Mouse (Mus musculus): ENCODE results near the gene Naip6. TPM values are rescaled to one million over a fixed set of nuclear protein-coding genes. Genes with fewer than 3 reads are reported as not detected.
"Not testable (repeated sequence)": the region's sequence is repeated elsewhere in the genome, so short reads cannot be mapped to it uniquely, and the experiment has no call there.

Naip6 gene
- polyA plus RNA-seq, 1 experiment from 2014 or later, result not detected

GRCm38 (mm10) chr13:100271474-100272132 is 45.9 kb downstream of the Naip6 start:
- H3K27ac ChIP-seq (ENCODE audit: low read depth, low read length); ATAC-seq (ENCODE audit: low FRiP score); H3K27me3 ChIP-seq (ENCODE audit: control insufficient read depth, insufficient read depth, low read length); H3K9me3 ChIP-seq (ENCODE audit: control insufficient read depth, low read length); H3K4me1 ChIP-seq (replicated peaks; ENCODE audit: control insufficient read depth, insufficient read depth, low read length); H3K36me3 ChIP-seq (ENCODE audit: control insufficient read depth, insufficient read depth, low read length); H3K4me3 ChIP-seq (ENCODE audit: low read depth, low read length); DNase-seq (ENCODE audit: low spot score); H3K4me2 ChIP-seq (replicated peaks; ENCODE audit: low read depth, low read length); H3K9ac ChIP-seq (ENCODE audit: low read depth, low read length): not testable (repeated sequence)
- no CpG with 5 or more reads among the region's 1 CpGs for WGBS

- H3K4me1 ChIP-seq (replicated peaks; ENCODE audit: control insufficient read depth, insufficient read depth, low read length); H3K4me3 ChIP-seq (ENCODE audit: low read depth, low read length); H3K27me3 ChIP-seq (ENCODE audit: control insufficient read depth, insufficient read depth, low read length); H3K27ac ChIP-seq (ENCODE audit: low read depth, low read length); H3K4me2 ChIP-seq (replicated peaks; ENCODE audit: low read depth, low read length); H3K9ac ChIP-seq (ENCODE audit: low read depth, low read length); ATAC-seq (ENCODE audit: low FRiP score); H3K36me3 ChIP-seq (ENCODE audit: control insufficient read depth, insufficient read depth, low read length); H3K9me3 ChIP-seq (ENCODE audit: control insufficient read depth, low read length); DNase-seq (ENCODE audit: low spot score): not testable (repeated sequence)
- 77% methylated on average over 2 of the region's 2 CpGs for WGBS
Observed at GRCm38 (mm10) chr13:100256996-100257395, 60.5 kb downstream of the Naip6 start.

GRCm38 (mm10) chr13:100255925-100256324 is 61.5 kb downstream of the Naip6 start:
- not testable (repeated sequence) for DNase-seq (ENCODE audit: low spot score); H3K9me3 ChIP-seq (ENCODE audit: control insufficient read depth, low read length); H3K27ac ChIP-seq (ENCODE audit: low read depth, low read length); H3K4me2 ChIP-seq (replicated peaks; ENCODE audit: low read depth, low read length); H3K36me3 ChIP-seq (ENCODE audit: control insufficient read depth, insufficient read depth, low read length); H3K27me3 ChIP-seq (ENCODE audit: control insufficient read depth, insufficient read depth, low read length); H3K4me3 ChIP-seq (ENCODE audit: low read depth, low read length); ATAC-seq (ENCODE audit: low FRiP score); H3K9ac ChIP-seq (ENCODE audit: low read depth, low read length); H3K4me1 ChIP-seq (replicated peaks; ENCODE audit: control insufficient read depth, insufficient read depth, low read length)
- WGBS, result 84% methylated on average over 5 of the region's 6 CpGs

GRCm38 (mm10) chr13:100251897-100252296 is 65.6 kb downstream of the Naip6 start:
- not testable (repeated sequence) for H3K9ac ChIP-seq (ENCODE audit: low read depth, low read length); H3K27me3 ChIP-seq (ENCODE audit: control insufficient read depth, insufficient read depth, low read length); H3K27ac ChIP-seq (ENCODE audit: low read depth, low read length); H3K36me3 ChIP-seq (ENCODE audit: control insufficient read depth, insufficient read depth, low read length); ATAC-seq (ENCODE audit: low FRiP score); DNase-seq (ENCODE audit: low spot score); H3K4me3 ChIP-seq (ENCODE audit: low read depth, low read length); H3K4me2 ChIP-seq (replicated peaks; ENCODE audit: low read depth, low read length); H3K9me3 ChIP-seq (ENCODE audit: control insufficient read depth, low read length); H3K4me1 ChIP-seq (replicated peaks; ENCODE audit: control insufficient read depth, insufficient read depth, low read length)
- 81% methylated on average over 2 of the region's 2 CpGs for WGBS

GRCm38 (mm10) chr13:100246896-100247519 is 70.5 kb downstream of the Naip6 start:
- not testable (repeated sequence) for H3K9me3 ChIP-seq (ENCODE audit: control insufficient read depth, low read length); H3K27me3 ChIP-seq (ENCODE audit: control insufficient read depth, insufficient read depth, low read length); H3K4me1 ChIP-seq (replicated peaks; ENCODE audit: control insufficient read depth, insufficient read depth, low read length); H3K36me3 ChIP-seq (ENCODE audit: control insufficient read depth, insufficient read depth, low read length); DNase-seq (ENCODE audit: low spot score); H3K9ac ChIP-seq (ENCODE audit: low read depth, low read length); H3K4me2 ChIP-seq (replicated peaks; ENCODE audit: low read depth, low read length); H3K4me3 ChIP-seq (ENCODE audit: low read depth, low read length); ATAC-seq (ENCODE audit: low FRiP score); H3K27ac ChIP-seq (ENCODE audit: low read depth, low read length)
- 75% methylated on average over 5 of the region's 5 CpGs for WGBS

- WGBS, result 85% methylated on average over 4 of the region's 4 CpGs
Observed at GRCm38 (mm10) chr13:100246223-100246622, 71.3 kb downstream of the Naip6 start, which contains the start of gene Naip5. TSS of gene Naip5 (minus strand) at chr13:100246323.

GRCm38 (mm10) chr13:100243702-100244101 is 73.8 kb downstream of the Naip6 start:
- no peaks in the 10 kb centered on the region for H3K4me1 ChIP-seq (replicated peaks; ENCODE audit: control insufficient read depth, insufficient read depth, low read length)
- no peaks in the 10 kb centered on the region for H3K36me3 ChIP-seq (ENCODE audit: control insufficient read depth, insufficient read depth, low read length)
- DNase-seq (ENCODE audit: low spot score) (no peak), ATAC-seq (ENCODE audit: low FRiP score) (peak; percentile 47; the same call in 1 of the 2 replicates)
- no peak overlapping the region for H3K4me3 ChIP-seq (ENCODE audit: low read depth, low read length)
- no peak overlapping the region for H3K4me2 ChIP-seq (replicated peaks; ENCODE audit: low read depth, low read length)
- no peaks in the 10 kb centered on the region for H3K9me3 ChIP-seq (ENCODE audit: control insufficient read depth, low read length)
- no peaks in the 10 kb centered on the region for H3K27me3 ChIP-seq (ENCODE audit: control insufficient read depth, insufficient read depth, low read length)
- no peak overlapping the region for H3K9ac ChIP-seq (ENCODE audit: low read depth, low read length)
- H3K27ac ChIP-seq (ENCODE audit: low read depth, low read length), result no peak overlapping the region

More at GRCm38 (mm10) chr13:100246223-100246622, 71.3 kb downstream of the Naip6 start, which contains the start of gene Naip5:
- not testable (repeated sequence) for H3K4me2 ChIP-seq (replicated peaks; ENCODE audit: low read depth, low read length); H3K27ac ChIP-seq (ENCODE audit: low read depth, low read length); DNase-seq (ENCODE audit: low spot score); H3K9ac ChIP-seq (ENCODE audit: low read depth, low read length); ATAC-seq (ENCODE audit: low FRiP score); H3K4me3 ChIP-seq (ENCODE audit: low read depth, low read length); H3K36me3 ChIP-seq (ENCODE audit: control insufficient read depth, insufficient read depth, low read length); H3K4me1 ChIP-seq (replicated peaks; ENCODE audit: control insufficient read depth, insufficient read depth, low read length); H3K9me3 ChIP-seq (ENCODE audit: control insufficient read depth, low read length); H3K27me3 ChIP-seq (ENCODE audit: control insufficient read depth, insufficient read depth, low read length)

Data from hindbrain, embryonic 11.5 days (tissue).